Mouse (Mus musculus): ENCODE results near the gene Nhs. TPM values are rescaled to one million over a fixed set of nuclear protein-coding genes. Genes with fewer than 3 reads are reported as not detected.

Nhs gene
- total RNA-seq, 2 experiments from 2014 or later: 5.7 to 7.1 TPM

DNA sequence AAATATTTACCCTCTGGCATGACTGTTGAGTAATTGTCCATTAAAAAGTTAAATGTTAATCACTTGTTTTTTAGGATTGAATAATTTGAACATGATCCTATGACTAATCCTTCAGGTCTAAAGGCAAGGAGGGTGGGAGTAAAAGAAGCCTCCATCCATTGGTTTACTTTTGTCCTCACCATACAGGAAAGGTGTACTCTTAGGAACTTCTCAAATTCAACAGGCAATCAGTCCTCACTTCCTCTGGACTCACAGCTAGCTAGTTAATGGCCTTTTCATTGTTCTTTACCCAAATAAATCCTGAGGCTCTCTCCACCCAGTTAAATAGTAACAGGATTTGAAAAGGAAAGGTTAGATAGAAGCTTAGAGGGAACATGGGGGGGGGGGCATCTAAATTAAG lies 196.2 kb downstream of the Nhs start:
- DNase-seq (ENCODE audit: extremely low spot score in 1 of 2, low spot score in 2 of 2): no peak
- intact Hi-C loops (cut with DNase I): loop anchor here (10.0 kb wide), 1 partner anchor 491 kb away; no protein-coding TSS in a partner anchor

- intact Hi-C loops (cut with DNase I): loop anchor here (10.0 kb wide), 1 partner anchor 492 kb away; no protein-coding TSS in a partner anchor
These were observed 196.7 kb downstream of the Nhs start for GRCm38 (mm10) chrX:161962855-161963254.

DNA sequence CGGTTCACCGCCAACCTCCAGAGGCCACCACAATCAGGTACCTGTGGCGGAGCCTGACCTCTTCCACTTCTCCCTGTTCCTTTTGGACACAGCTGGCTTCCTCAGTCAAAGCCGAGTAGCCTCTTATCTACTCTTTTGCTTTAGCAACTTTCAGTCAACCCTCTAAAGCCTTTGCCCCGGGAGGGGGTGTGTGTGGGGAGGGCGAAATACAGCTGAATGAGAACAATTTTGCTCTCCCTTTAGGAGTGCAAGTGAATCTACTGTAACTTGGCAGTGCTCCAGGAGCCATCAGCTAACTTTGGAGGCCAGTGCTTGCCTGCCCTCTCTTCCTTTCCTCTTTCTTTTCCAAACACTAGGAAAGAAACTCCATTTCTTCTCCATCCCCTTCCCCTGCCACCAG lies 197.8 kb downstream of the Nhs start:
- DNase-seq (ENCODE audit: extremely low spot score in 1 of 2, low spot score in 2 of 2): peak in 1 of 2 experiments; percentile 13
- intact Hi-C loops (cut with DNase I): loop anchor here (10.0 kb wide), 1 partner anchor 493 kb away; no protein-coding TSS in a partner anchor

More at GRCm38 (mm10) chrX:161962855-161963254, 196.7 kb downstream of the Nhs start:
- no peak for DNase-seq (ENCODE audit: extremely low spot score in 1 of 2, low spot score in 2 of 2)

- peak; percentile 5 to 46 for DNase-seq (ENCODE audit: extremely low spot score in 1 of 2, low spot score in 2 of 2)
- intact Hi-C loops (cut with DNase I): loop anchor here (10.0 kb wide), 1 partner anchor 494 kb away; no protein-coding TSS in a partner anchor
These were observed 198.4 kb downstream of the Nhs start for GRCm38 (mm10) chrX:161961176-161961575.

DNA sequence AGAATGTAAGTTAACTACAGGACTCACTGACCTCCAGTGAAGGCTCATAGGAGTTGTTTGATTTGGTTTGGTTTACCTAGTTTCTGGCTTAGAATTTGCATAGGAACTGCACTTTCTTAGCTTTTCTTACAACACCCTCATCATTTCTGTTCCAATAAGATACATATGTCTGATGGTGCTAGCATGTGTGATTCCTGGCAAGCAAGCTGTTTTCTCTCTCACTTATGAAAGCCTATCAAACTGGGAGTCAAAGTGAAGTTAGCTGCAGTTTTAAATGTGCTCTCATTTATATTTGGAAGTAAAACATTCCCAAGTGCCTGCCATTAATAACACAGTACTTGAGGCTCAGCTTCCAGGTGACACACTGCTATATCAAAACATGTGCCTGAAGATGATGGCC lies 207.2 kb downstream of the Nhs start:
- intact Hi-C loops (cut with DNase I): no loop called here
- DNase-seq (ENCODE audit: extremely low spot score in 1 of 2, low spot score in 2 of 2): no peak

DNA sequence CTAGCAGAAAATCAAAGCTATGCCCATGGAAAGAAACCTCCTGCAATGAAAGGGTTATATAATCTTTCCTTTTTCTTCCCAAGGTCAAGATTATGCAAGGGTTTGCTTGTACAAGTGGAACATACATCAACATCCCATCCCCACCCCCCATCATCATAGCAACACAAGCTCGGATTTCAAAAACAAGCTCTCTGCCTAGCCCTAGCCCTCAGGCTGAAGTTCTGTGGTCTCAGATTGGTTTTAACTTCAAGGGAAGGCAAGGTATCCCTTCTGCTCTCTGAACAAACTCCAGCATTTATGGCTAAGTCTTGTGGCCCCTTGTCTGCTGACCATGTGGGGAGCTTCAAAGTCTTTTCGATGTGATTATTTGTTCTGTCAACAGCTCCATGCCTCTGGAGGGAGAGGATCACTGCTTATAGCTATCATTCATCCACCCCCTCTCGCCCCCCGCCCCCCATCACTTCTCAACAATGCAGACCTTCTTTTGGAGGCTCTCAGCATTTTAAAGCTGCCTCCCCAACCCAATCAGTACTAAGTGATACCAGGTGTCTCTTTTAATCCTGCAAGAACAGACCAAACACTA lies 216.3 kb downstream of the Nhs start:
- intact Hi-C loops (cut with DNase I): no loop called here
- DNase-seq (ENCODE audit: extremely low spot score in 1 of 2, low spot score in 2 of 2): no peak

- no peak for DNase-seq (ENCODE audit: extremely low spot score in 1 of 2, low spot score in 2 of 2)
- intact Hi-C loops (cut with DNase I): no loop called here
These were observed 218.8 kb downstream of the Nhs start for GRCm38 (mm10) chrX:161940696-161941095.

GRCm38 (mm10) chrX:161926683-161927053 lies 232.9 kb downstream of the Nhs start:
- DNase-seq (ENCODE audit: extremely low spot score in 1 of 2, low spot score in 2 of 2): no peak
- intact Hi-C loops (cut with DNase I): no loop called here

GRCm38 (mm10) chrX:161925973-161926682 lies 233.4 kb downstream of the Nhs start:
- DNase-seq (ENCODE audit: extremely low spot score in 1 of 2, low spot score in 2 of 2): peak in 1 of 2 experiments; percentile 28

GRCm38 (mm10) chrX:161922655-161923054 lies 236.9 kb downstream of the Nhs start:
- intact Hi-C loops (cut with DNase I): no loop called here
- DNase-seq (ENCODE audit: extremely low spot score in 1 of 2, low spot score in 2 of 2): no peak

More at GRCm38 (mm10) chrX:161925973-161926682, 233.4 kb downstream of the Nhs start:
- intact Hi-C loops (cut with DNase I): no loop called here

DNA sequence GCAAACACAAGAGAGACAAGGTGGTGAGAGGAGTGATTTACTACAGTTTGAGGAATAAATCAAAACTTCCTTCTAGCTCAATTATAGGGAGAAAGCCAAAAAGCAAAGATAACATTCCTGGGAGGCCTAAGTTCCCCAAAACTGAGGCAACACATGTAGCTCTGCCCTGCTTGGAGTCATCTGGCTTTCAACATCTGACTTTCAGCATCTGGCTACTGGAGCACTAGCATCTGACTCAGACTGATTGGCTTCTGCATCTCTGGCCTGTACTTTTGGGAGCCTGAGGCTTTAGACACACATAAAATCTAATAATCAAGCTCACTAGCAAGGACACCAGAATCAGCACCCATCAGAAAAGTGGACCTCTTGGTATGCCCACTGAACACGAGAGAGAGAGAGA lies 237.9 kb downstream of the Nhs start:
- DNase-seq (ENCODE audit: extremely low spot score in 1 of 2, low spot score in 2 of 2): no peak
- intact Hi-C loops (cut with DNase I): no loop called here

DNA sequence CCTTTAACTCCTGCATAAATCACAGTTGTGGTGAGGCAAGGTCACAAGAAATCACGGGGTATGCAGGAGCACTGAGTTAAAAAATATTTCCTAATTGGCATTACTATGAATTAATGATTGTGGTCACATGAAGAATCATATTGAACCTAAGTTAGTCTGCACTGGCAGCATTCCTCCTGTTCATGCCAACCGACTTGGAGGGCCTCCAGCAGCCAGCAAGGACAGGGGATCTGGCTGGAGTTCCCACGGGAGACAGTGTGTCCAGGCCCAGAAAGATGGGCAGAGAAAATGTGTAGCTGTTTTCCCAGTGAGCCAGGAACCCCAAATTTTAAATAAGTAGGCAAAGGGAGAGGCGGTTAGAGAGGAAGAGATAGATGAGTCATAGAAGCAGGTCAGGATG lies 249.6 kb downstream of the Nhs start:
- intact Hi-C loops (cut with DNase I): no loop called here
- DNase-seq (ENCODE audit: extremely low spot score in 1 of 2, low spot score in 2 of 2): no peak

DNA sequence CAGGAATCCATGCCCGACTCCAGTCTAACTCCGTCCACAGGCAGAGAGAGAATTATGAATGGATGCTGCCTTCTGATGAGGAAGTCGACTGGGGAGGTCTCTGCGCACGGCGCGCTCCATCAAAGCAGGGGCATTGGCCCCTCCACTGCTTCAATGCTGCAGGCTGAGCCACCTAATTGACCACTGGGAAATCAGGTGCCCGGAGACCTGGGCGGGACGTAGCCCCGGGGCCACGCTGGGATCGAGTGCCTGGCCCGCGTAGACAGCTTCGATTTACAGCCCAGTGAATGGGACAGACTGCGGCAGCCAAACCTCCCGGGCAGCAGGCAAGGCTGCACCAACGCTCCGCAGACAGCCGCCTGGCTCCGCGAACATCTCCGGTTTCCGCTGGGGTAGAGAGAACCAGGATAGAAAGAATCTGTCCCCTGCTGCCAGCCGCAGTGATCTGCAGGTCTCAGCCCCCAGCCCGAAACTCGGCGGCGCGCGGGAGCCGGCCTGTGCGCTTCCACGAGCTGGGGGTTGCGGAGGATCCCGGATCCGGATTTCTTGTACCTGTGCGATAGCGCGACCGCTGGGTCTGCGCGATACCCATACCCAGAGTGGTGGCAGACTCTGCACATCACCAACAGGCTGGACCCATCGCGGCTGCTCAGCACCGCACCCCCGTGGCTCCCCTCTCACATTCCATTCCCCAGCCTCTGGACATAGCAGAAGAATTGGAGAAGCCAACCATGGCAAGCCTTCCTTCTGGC lies 250.7 kb downstream of the Nhs start:
- peak in 1 of 2 experiments; percentile 29 for DNase-seq (ENCODE audit: extremely low spot score in 1 of 2, low spot score in 2 of 2)
- intact Hi-C loops (cut with DNase I): no loop called here

DNA sequence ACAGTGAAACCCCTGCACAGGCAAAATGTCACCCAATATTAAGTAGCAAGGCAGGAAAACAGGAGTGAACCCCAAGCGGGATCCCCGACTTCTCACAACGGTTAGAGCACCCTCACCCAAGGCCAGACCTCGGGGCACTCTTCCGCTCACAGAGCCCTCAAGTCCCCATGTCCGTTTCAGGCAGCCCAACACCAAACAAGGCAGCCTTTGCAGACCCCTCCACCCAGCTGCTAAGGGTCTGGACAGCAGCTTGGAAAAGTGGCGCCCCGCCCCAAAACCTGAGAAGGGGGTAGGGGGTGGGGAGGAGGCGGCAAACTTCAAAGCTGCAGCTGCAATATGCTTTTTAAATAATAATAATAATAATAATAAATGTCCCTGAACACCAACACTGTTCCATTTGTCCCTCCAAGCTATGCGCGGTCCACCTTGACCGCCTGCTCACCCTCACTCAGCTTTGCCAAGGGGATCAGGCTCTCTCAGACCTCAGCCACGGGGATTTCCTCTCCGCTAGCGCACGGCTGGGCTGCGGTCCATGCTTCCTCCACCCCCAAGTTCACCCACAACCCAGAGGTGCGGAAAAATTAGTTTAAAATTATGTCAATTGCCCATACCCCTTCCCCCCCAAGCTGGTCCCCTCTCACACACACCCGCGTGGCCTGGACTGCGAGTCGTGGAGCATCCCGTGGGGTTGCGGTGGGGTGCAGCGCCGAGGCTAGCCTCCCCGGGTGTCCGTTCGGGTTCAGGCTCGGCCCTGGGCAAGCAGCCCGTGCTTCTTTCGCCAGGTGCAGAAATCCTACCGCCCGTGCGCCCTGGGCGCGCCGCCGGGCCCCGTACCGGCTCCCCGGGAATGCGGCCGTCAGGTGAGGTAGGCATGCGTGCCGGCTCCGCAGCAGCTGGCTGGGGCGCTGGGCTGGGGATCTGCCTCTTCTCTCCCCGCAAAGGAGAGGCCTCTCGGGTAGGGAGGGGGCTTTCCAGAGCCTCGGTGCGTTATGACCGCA lies 251.6 kb downstream of the Nhs start:
- DNase-seq (ENCODE audit: extremely low spot score in 1 of 2, low spot score in 2 of 2): no peak
- intact Hi-C loops (cut with DNase I): no loop called here

- intact Hi-C loops (cut with DNase I): no loop called here
- no peak for DNase-seq (ENCODE audit: extremely low spot score in 1 of 2, low spot score in 2 of 2)
These were observed 265.1 kb downstream of the Nhs start for GRCm38 (mm10) chrX:161894442-161894841.

DNA sequence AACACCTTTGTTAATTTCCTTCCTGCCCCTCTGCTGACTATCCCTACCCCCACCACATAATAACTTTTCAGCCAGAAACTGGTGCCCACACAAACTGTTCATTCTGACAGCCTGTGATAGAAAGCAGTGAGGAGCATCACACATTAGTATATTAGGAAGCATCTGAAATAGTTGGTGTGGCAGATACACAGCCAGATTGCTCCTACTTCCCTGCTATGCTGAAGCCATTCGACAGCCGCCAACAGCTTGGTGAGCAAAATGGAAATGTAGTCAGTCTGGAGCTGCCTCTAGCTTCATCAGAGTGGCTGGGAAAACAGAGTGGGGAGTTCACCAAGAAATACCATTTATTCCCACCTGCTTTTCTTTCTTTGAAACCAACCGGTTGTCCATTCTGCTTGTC lies 275.9 kb downstream of the Nhs start:
- intact Hi-C loops (cut with DNase I): no loop called here
- DNase-seq (ENCODE audit: extremely low spot score in 1 of 2, low spot score in 2 of 2): no peak

- intact Hi-C loops (cut with DNase I): no loop called here
- no peak for DNase-seq (ENCODE audit: extremely low spot score in 1 of 2, low spot score in 2 of 2)
These were observed 282.4 kb downstream of the Nhs start for GRCm38 (mm10) chrX:161877123-161877522.

DNA sequence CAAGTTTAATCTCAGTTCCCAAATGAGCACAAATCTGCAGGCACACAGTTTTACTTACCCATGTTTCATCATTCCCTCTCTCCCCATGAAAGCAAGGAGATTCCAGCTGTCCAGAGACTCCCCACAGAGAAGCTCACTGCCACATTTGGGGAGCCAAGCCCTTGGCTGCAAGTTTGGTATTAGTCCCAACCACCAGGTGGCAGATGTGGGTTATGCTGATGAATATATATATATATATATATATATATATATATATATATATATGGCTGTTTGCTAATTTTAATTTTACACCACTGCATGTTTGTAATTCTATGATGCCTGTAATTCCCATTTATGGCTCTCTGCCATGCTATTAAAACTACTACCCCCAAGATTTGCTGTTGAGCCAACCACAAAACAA lies 286.0 kb downstream of the Nhs start:
- peak in 1 of 2 experiments; percentile 20 for DNase-seq (ENCODE audit: extremely low spot score in 1 of 2, low spot score in 2 of 2)
- intact Hi-C loops (cut with DNase I): no loop called here
